Mouse (Mus musculus): ENCODE measurements around the gene Mad1l1. TPM values are rescaled to one million over a fixed set of nuclear protein-coding genes. Genes with fewer than 3 reads are reported as not detected.

Mad1l1 gene
- polyA plus RNA-seq, 2 experiments from 2014 or later = 28.2 to 40.3 TPM

DNA sequence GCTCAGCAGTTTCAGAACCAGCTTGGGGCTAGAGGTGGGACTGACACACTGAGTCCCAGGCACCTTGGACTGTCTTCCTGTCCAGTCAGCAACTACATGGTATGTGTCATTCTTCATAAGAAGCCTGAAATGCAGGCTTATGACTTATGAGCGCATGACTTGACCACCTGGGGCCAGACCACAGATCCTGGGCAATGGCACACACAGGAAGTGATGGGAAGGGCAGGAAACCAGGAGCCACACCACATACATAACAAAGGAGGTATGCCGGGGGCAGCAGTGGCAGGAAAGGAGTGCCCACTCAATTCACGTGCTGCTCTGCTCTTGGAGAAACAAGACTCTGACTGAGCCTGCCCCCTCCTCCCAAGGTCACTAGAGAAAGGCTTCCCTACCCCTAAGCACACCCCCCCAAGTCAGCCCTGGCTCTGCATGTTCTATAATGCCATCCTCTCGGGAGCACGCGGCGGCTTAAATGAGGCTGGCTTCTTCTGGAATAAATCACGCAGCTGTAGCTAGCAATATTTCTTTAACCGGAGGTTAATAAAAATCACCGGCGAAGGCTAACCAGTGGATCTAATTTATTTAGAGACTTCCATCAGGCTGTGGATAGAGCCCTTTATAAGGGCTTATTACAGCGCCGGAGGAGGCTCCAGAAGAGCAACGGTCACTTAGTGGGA is 146.4 kb downstream of the Mad1l1 start:
- ATAC-seq = no peak

DNA sequence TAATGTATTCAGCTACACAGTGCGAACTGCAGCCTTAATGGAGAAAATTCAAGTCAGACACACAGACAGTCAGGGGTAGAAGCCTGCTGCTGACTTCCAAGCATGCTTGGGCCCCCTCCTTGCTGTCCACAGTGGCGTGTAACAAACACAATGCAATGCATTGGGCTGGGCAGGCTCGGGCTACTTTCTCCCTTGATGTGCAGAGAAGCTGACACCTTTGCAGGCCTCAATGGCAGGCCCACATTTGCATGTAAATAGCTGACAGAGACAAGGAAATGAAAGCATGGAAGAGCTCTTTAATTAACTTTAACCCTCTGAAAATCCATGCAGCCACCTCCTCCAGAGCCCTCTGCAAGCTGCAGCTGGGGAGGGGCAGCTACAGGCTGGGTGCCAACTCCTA is 147.3 kb downstream of the Mad1l1 start:
- no peak for ATAC-seq

DNA sequence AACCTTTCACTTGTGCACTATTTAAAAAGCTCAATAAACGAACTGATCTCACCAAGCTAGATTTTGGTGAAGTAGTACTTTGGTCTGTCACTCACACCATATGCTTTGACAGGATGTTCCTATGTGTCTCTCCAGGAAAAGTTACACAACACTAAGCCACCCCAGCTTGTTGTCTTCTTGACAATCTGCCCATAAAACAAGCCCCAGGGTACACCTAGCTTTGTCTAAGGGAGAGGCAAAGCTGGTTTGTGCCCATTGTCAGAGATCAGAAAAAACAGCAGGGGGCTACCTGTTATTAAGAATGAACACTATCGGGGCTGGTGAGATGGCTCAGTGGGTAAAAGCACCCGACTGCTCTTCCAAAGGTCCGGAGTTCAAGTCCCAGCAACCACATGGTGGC is 148.2 kb downstream of the Mad1l1 start:
- ATAC-seq = no peak

DNA sequence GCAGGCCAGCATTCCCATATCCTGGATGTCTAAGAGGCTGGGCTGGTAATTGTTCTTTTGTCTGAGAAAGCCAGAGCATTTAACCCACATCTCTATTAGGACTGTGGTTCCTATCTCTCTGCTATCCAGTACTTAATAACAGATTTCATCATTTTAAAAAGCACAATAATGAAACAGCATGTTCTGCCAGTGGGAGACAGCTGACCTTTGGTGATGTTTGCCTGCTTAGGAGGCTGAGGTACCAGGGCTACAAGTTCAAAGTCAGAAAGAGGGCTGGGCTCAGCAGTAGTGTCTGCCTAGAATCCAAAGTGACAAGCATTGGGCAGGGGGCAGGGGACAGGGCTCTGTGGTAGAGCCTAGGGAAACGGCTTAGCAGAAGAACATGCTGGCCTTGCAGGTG is 149.6 kb downstream of the Mad1l1 start:
- no peak for ATAC-seq

DNA sequence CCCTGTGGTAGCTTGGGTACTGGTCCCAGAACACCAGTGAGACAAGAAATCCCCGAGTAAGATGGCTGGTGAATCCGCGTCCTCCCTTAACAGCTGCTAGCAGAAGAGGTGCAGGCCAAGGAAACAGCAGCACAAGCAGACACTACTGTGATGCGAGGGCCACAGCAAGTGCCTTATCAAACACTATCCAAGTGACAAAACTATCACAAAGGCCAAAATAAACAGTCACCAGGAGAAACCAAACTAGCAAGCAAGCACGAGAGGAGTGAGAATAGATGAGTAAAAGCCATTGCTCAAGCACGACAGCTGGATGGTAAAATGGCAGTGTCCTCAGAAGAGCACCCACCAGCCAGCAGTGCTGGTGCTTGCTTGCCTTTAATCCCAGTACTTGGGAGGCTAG is 153.8 kb downstream of the Mad1l1 start:
- ATAC-seq = no peak

DNA sequence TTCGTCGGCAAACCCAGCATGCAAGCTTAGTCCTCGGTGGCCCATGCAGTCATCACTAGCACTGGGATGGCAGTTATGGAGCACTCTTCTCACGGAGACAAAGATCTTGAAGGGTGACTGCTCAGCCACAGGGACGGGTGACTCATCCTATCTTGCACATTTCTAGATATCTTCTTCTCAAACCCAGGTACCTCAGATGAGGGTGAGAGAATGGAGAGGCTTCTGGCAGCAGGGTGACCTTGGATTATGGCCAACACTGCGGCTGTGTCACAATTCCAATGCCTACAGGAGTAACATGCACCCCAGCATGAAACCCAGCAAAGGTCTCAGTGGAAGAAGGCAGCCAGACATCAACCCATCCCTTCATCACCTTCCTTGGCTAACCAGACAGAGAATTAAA is 154.3 kb downstream of the Mad1l1 start:
- ATAC-seq = no peak

DNA sequence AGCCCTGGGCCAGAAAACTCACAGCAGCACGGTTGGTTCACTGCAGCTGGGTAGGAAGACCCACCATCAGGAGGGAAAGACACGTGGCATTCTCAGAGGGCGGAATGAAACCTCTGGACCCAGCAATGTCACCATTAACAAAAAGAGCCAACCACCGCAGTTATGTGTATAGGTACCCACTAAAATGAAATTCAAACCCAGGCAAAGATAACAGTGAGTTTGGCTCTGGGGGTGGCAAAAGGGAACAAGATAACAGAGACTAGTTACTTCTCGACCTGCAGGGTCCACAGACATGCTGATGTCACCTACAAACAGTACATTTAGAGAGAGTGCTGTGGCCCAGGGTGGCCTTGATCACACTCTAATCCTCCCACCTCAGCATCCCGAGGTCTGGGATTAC is 157.4 kb downstream of the Mad1l1 start:
- ATAC-seq = no peak

DNA sequence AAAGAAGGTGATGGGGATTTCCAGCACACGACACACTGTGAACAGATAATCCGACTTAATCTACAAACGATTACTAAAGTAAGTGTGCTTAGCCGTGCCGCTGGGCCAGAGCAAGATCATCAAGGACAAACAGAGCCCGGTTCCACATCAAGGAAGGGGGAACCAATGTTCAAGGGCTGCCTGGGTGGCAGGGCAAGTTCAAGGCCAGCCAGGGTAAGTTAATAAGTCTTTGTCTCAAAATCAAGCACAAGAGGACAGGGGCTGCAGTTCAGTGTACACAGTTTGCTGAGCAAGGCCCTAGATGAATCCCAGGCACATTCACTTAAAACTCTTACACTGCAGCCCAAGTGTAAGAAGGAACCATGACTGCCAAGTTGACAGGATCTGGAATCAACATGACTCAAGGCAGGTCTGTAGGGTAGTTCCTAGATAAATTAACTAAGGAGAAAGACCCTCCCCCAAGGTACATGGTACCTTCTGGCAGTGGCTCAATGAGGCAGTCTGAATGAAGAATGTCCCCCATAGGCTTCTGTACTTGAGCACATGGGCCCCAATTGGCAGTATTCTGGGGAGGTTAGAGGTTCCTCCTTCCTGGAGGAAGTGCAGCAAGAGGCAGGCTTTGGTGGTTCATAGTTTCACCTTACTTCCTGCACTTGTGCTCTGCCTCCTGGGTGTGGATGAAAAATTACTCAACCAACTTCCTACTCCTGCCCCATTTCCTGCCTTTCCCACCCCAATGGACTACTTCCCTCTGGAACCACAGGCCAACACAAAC is 159.1 kb downstream of the Mad1l1 start:
- ATAC-seq = no peak

DNA sequence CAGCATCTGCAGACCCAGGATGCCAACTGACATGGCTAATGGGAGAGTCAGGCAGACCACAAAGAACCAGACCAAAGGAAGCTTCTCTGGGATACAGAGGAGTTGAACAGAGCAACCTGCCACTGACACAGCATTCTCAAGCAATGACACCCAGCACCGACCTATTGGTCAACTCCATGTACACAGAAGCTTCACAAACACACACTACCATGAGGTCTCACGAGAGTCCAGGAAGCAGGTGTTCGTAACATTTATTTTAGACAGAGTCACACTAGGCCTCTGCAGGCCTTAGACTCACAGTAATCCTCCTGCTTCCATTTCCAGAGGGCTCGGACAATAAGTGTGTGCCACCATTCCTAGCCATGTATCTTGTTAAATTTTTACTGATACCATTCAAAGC is 162.3 kb downstream of the Mad1l1 start:
- no peak for ATAC-seq

DNA sequence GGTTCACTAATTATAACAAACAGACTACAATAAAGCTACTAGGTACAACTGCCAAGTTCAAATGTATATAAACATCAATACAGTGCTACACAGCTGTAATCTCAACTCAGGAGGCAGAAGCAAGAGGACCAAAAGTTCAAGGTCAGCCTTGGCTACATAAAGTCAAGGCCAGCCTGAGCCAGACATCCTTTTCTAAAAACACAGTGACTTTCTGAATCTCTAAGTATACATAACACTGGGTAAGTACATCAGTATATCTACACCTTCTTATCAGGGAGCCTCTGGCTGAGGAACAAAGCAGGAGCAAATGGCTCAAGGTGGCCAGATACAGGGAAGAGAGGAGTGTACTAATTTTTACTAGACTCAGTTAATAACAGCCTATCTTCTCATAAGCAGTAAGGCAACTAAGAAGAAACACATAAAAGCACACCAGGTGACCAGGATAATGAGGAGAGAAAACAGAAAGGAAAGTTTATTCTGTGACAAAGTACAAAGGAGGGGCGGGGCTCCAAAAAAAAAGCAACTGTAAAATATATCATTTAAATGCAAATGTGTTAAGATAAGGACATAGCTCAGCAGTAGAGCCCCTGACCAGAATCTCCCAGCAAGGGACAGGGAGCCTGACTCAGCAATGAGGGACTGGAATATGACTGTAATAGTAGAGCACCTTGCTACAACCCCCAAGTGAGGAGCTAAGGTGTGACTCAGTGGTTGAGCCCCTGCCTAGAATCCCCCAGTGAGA is 163.3 kb downstream of the Mad1l1 start:
- no peak for ATAC-seq

DNA sequence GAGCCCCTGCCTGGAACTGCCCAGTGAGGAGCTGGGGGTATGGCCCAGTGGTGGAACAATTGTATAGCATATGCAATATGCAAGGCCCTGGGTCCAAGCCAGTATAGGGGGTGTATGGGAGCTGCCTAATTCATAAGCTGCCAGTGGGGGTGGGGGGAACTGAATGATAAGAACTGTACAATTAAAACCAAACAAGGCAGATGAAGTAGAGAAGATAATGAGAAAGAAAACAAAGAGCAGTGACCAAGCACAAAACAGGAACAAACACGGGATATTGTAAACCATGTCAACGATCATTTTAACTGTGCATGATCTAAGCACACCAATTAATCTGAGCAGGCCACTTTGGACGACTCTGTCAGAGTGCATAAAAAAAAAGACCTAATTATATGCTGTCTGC is 167.2 kb downstream of the Mad1l1 start:
- ATAC-seq = no peak

DNA sequence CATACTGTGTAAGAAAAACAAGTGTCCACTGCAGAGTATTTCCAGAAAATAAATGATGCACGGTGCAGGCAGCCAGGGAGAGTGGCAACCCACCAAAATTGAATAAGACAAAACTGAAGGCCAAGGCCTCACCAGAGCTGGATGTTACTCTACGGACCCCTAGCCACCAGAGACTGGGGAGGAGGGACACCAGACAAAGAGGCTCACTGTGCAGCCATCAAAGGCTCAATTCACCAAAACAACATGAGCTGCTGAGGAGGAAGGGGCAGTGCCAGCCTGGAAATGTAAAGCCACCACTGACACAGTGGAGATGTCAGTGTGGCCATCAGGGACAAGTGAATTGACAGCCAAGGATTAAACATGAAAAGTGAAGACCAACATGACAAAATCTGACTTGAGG is 169.5 kb downstream of the Mad1l1 start:
- ATAC-seq = no peak

DNA sequence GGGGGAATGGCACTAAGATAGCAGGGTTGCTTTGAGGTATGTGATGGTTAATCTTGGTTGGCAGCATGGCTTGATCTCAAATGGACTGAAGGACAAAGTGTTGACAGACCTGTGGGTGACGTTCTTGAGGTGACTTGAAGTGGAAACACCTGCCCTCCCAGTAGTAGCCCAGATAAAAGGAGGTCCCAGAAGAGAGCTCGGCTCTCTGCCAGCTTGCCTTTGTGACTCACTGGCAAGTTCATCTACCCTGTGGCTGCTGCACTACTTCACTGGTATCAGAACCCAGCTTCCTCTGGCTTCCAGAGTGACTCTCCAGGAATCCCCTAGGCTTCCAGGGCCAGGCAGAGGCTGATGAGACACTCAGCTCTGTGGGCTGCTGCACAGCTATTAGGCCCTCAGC is 170.2 kb downstream of the Mad1l1 start:
- no peak for ATAC-seq

DNA sequence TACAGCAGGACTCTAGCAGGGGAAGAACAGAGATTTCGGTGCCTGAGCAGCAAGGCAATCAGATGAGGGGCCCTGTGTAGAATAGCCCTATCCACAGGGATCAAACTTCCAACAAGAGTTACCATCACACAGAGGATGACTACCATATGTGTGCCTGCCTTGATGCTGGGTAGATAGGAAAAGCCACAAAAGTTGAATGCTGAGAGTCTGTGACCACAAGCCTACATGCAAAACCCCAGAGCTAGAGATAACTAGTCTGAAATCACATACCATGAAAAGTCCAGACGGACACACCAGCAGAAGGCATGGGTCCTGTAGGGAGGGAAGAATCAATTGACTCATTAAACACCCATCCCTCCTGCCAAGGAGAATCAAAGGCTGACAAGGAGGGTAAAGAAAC is 170.7 kb downstream of the Mad1l1 start:
- ATAC-seq = no peak

DNA sequence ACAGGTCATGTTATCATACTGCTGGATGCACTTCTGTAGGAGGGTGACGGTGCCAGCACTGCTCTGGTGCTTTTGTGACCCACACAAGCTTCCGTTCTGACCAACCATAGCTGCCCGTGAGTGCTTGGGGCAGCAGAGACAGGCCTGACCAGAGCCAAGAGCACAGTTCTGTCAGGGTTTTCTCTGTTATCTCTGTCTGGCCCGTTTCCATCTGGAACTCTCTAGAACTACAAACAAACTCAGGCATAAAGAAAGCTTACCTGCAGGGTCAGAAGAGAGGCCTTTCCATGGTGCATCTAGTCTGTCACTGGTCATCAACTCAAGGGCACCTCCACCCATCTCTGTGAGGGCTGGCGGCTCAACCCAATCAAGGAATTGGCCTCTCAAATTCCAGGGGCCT is 171.2 kb downstream of the Mad1l1 start:
- no peak for ATAC-seq

DNA sequence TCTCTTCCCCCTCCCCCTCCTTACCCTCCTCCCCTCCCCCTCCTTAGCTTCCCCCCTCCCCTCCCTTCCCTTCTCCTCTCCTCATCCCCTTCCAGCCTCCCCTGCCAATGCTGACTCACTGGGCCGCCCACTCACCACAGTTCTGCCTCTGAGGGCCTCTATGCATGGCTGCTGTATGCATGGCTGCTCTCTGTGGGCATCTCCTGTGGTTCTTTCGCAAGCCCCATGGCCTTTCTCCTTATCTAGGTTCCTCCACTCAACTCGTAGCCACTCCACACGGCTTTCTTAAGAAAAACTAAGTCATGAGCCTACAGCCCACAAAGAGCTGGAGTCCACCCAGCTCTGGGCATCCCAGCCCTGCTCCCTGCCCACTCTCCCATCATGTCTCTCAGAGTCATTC is 172.1 kb downstream of the Mad1l1 start:
- ATAC-seq = no peak

DNA sequence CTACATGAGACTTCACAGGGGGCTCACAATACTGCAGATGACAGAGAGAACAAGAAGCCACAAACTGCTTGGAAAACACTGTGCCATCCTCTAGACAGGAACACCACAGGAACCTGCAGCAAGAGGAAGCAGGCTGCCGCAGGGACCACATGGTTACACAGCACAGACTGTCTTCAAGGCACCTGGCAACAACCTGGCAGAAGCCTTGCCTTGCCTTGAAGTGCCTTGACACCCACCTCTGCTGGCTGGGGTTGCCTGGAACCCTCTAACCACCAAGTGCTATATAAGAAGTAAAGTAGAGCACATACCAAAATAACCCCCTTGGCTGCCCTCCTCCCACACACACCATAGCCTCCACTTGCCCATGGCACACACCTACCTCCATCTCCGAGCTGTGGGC is 177.8 kb downstream of the Mad1l1 start:
- no peak for ATAC-seq

DNA sequence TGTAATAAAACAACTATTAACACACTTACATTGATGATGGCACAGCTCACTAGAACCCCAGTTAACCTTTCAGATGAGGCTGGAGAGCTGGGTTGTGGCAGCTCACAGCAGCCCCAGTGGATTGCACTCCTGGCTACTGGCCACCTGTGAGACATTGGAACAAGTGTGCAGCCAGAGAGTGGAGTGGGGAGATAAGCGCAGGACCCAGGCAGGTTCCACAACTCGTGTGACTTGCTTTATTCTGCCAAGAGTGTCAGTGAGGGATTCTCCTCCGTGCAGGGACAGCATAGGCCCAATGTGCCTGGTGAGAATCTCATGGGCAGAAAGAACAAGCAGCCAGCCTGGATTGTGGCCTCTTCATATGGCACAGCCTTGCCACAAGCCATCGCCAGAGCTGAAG is 180.0 kb downstream of the Mad1l1 start:
- ATAC-seq = no peak

DNA sequence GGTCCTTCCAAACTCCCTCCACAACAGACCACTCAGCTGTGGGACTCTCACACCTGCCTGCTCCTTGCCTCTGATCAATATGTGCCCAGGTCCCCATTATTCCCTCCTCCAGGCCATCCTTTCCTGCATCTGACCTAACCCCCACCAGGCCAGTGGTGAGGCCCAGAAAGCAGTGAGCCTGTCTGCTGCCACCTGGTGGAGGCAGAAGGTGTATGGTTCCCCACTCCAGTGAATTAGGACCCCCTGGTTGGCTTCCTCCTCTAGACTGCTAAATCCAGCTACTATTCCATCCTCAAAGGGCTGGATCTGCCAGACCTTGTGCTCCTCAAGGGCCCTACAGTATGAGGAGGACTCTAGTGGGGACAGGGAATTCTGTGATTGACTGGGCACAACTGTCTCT is 181.1 kb downstream of the Mad1l1 start:
- ATAC-seq = no peak

DNA sequence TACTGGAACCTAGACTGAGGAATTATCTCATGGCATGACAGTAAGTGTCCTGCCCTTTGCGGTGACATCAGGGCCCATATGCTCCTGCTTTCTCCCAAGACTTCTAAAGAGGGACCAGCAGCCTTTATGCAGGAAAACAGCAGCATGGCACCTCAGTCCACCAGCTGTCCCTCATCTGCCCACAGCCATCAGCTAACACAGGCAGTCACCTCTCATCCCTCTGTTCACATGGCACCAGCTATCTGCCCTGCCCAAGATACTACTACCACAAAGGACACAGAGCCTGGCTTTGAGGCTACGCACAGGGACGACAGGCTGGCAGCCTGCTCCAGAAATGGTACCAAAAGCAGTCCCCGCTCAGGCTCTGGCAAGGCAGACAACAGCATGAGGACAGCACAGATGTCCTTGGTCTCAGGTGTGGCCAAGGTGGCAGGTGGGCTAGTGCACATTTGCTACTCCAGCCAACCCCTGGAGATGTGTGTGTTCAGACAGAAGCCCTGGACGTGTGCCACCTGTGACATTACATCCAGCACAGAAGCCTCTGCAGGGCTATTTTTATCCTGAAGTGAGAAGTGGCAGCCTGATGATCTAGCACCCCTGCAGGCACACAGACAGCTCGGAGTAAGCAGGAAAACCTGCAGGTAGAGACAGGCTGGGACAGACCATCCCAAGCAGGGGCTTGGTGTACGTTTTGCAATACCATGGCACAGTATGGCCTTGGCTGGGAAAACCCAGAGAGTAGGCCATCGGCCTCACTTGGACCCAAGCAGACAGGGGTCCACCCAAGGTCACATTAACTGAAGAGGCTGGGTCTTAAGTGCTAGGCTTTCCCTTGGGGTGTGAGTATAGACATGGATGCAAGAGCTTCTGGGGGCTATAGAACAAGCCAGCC is 185.4 kb downstream of the Mad1l1 start:
- ATAC-seq = no peak

DNA sequence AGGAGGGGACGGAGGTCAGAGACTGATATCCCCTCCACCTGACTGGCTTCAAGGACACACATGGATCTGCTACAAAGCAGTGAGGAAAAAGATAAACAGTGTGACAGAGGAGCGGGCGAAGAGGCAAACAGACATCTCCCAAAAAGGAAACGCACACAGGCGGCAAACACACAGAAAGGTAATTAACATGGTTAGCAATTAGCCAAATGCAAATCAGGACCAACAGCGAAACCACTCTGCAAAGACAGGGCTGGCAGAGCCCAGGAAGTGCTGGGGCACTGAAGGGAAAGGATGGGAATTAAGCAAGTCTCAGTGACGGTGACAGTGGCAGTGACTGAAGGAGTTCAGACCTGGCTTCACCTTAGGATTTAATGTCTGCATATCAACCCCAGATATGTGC is 187.3 kb downstream of the Mad1l1 start:
- ATAC-seq = no peak

DNA sequence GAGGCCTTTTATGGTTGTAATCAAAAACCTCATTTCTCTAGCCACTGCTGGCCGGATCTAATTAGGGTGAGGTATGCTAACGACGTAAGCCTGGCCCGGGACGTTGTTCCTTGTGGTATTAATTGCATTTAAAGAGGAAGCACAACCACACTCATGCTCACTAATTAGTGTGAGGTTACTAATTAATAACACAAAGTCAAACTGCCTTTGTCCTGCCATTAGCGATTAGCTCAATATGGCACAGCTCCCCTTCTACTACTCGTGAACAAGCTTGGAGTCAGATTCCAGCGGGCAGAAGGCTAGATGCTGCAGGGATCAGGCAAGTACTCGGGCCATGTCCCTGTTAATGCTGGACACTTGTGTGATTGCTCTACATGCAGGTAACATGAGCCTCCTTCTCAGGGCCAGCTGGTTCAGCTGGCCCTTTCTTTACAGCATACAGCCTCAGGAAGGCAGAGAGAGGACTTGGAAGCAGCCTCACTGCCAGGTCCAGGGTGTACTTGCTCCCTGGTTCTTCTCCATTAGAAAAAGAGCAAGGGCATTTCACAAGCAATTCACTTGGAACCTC is 192.9 kb downstream of the Mad1l1 start:
- ATAC-seq = no peak

DNA sequence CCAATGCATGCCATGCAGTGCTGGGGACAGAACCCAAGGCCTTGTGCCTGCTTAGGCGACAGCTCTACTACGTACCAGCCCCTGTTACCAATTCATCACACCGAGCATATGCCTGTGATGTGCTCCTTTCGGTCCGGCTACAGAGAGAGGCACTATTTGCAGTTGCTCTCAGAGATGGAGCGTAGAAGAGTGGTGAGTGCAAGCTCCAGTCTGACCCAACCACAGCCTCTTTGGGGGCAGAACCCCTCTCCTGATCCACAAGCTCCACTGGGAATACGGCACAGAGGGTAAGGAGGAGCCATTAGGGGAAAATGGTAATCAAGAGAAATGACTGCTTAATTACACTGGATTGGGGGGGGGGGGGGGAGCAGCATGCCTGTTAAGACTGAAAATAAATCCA is 193.4 kb downstream of the Mad1l1 start:
- ATAC-seq = no peak
